Mouse (Mus musculus) megakaryocyte, embryonic 14.5 days (primary cell): ENCODE data around the gene Spcs2. TPM values are rescaled to one million over a fixed set of nuclear protein-coding genes. Genes with fewer than 3 reads are reported as not detected.

ENCODE experiments used
- H3K27me3 ChIP-seq: replicated peaks from 2 replicates; pipeline ENCODE3; 2012; ENCODE audit warnings: inconsistent platforms
- H3K36me3 ChIP-seq: replicated peaks from 2 replicates; pipeline ENCODE3; 2012; ENCODE audit warnings: low read length, inconsistent platforms, mixed read lengths
- H3K4me1 ChIP-seq: 2 replicates; pipeline ENCODE4 v1.6.1; 2012; ENCODE audit warnings: inconsistent platforms
- H3K4me3 ChIP-seq: replicated peaks from 2 replicates; pipeline ENCODE3; 2012; ENCODE audit warnings: moderate library complexity, mild to moderate bottlenecking, inconsistent platforms
- H3K9me3 ChIP-seq: 2 replicates; pipeline ENCODE4 v1.6.1; 2012; ENCODE audit warnings: inconsistent platforms
- FLI1 ChIP-seq: IDR thresholded peaks from 2 replicates; pipeline ENCODE4 v1.6.1; 2012; ENCODE audit warnings: low read length, inconsistent platforms, mixed read lengths
- GATA1 ChIP-seq: IDR thresholded peaks from 3 replicates; pipeline ENCODE4 v1.6.1; 2012; ENCODE audit warnings: mixed read lengths, low read length, inconsistent platforms, borderline replicate concordance
- polyA plus RNA-seq: library from polyadenylated mRNA; stranded (reverse); fragments of >175 nt; gene quantifications from 2 replicates; pipeline ENCODE4 v1.2.3, GENCODE M21; 2012; ENCODE audit warnings: low replicate concordance; ENCODE audit not compliant: insufficient read depth

The Spcs2 gene
- polyA plus RNA-seq, 1 experiment: 108 TPM

- Histone ChIP-seq H3K4me3 (no peak overlapping the region), H3K36me3 (peaks cover 90% of the 10 kb centered on the region), H3K4me1 (peaks cover 53% of the 10 kb centered on the region), H3K27me3 (no peaks in the 10 kb centered on the region), H3K9me3 (no peaks in the 10 kb centered on the region)
- TF ChIP-seq FLI1 (no peak), GATA1 (no peak)
Measured at GRCm38 (mm10) chr7:99850534-99850933, 12.7 kb downstream of the Spcs2 start.

- H3K4me3 ChIP-seq: no peak overlapping the region
Measured at GRCm38 (mm10) chr7:99845533-99846236, 17.6 kb downstream of the Spcs2 start.

GRCm38 (mm10) chr7:99838241-99838640 lies 25.0 kb downstream of the Spcs2 start:
- Histone ChIP-seq H3K4me3 (no peak overlapping the region), H3K9me3 (no peaks in the 10 kb centered on the region), H3K27me3 (no peaks in the 10 kb centered on the region), H3K36me3 (peaks cover 77% of the 10 kb centered on the region), H3K4me1 (peaks cover 17% of the 10 kb centered on the region)
- TF ChIP-seq FLI1 (no peak), GATA1 (no peak)

More at GRCm38 (mm10) chr7:99845533-99846236, 17.6 kb downstream of the Spcs2 start:
- peaks cover 92% of the 10 kb centered on the region for H3K36me3 ChIP-seq
- no peak for TF ChIP-seq GATA1
- TF ChIP-seq FLI1: no peak
- no peaks in the 10 kb centered on the region for H3K27me3 ChIP-seq
- H3K4me1 ChIP-seq: peaks cover 15% of the 10 kb centered on the region
- H3K9me3 ChIP-seq: no peaks in the 10 kb centered on the region

GRCm38 (mm10) chr7:99837358-99838071 lies 25.7 kb downstream of the Spcs2 start:
- H3K4me1 ChIP-seq: peaks cover 24% of the 10 kb centered on the region
- no peak overlapping the region for H3K4me3 ChIP-seq
- H3K36me3 ChIP-seq: peaks cover 69% of the 10 kb centered on the region
- no peaks in the 10 kb centered on the region for H3K27me3 ChIP-seq
- no peaks in the 10 kb centered on the region for H3K9me3 ChIP-seq
- TF ChIP-seq GATA1: no peak
- TF ChIP-seq FLI1: no peak

GRCm38 (mm10) chr7:99836781-99837180 lies 26.5 kb downstream of the Spcs2 start:
- H3K4me3 ChIP-seq: no peak overlapping the region
- no peak for TF ChIP-seq GATA1
- no peak for TF ChIP-seq FLI1
- peaks cover 28% of the 10 kb centered on the region for H3K4me1 ChIP-seq
- H3K9me3 ChIP-seq: no peaks in the 10 kb centered on the region
- peaks cover 62% of the 10 kb centered on the region for H3K36me3 ChIP-seq
- H3K27me3 ChIP-seq: no peaks in the 10 kb centered on the region

- H3K4me1 ChIP-seq: peaks cover 24% of the 10 kb centered on the region
- H3K27me3 ChIP-seq: no peaks in the 10 kb centered on the region
- no peak overlapping the region for H3K4me3 ChIP-seq
- no peaks in the 10 kb centered on the region for H3K9me3 ChIP-seq
- peaks cover 38% of the 10 kb centered on the region for H3K36me3 ChIP-seq
- TF ChIP-seq FLI1: no peak
- TF ChIP-seq GATA1: no peak
Measured at GRCm38 (mm10) chr7:99834314-99834853, 28.9 kb downstream of the Spcs2 start.

- Histone ChIP-seq H3K9me3 (no peaks in the 10 kb centered on the region), H3K27me3 (no peaks in the 10 kb centered on the region), H3K4me1 (peaks cover 24% of the 10 kb centered on the region), H3K36me3 (peaks cover 33% of the 10 kb centered on the region), H3K4me3 (no peak overlapping the region)
- TF ChIP-seq GATA1: no peak
- TF ChIP-seq FLI1: no peak
Measured at GRCm38 (mm10) chr7:99833846-99834222, 29.4 kb downstream of the Spcs2 start.

GRCm38 (mm10) chr7:99833115-99833845 lies 30.0 kb downstream of the Spcs2 start:
- TF ChIP-seq GATA1: no peak
- no peak for TF ChIP-seq FLI1

GRCm38 (mm10) chr7:99828083-99828570 lies 35.1 kb downstream of the Spcs2 start, which contains the start of gene Neu3:
Neu3 (minus strand) TSS chr7:99828417.
- TF ChIP-seq FLI1 (no peak), GATA1 (no peak)
- peak within 1 kb of the TSS; percentile 93 for H3K4me3 ChIP-seq
- peaks cover 63% of the 10 kb centered on the region for H3K4me1 ChIP-seq
- no peaks in the 10 kb centered on the region for H3K9me3 ChIP-seq
- no peaks in the 10 kb centered on the region for H3K27me3 ChIP-seq
- peaks cover 17% of the 10 kb centered on the region for H3K36me3 ChIP-seq

More at GRCm38 (mm10) chr7:99833115-99833845, 30.0 kb downstream of the Spcs2 start:
- H3K9me3 ChIP-seq: no peaks in the 10 kb centered on the region
- H3K36me3 ChIP-seq: peaks cover 28% of the 10 kb centered on the region
- H3K4me3 ChIP-seq: no peak overlapping the region
- H3K4me1 ChIP-seq: peaks cover 29% of the 10 kb centered on the region
- H3K27me3 ChIP-seq: no peaks in the 10 kb centered on the region
